ENCODE assay signal across 15 mouse cellular contexts in genomic region chr15:97843247-97843651, GRCm38 (mm10). TPM values are rescaled to one million over a fixed set of nuclear protein-coding genes. Genes with fewer than 3 reads are reported as not detected.
DNase-seq lines count a peak whose midpoint lies in the region; ATAC-seq and TF ChIP-seq lines count a peak whose summit lies in the region.
"Had no signal": no experiment of that assay in that cellular context is flagged by ENCODE, and none has a peak within 500 bp of the region (broad histone marks: within the 10 kb centered on the region; RNA-seq: fewer than 3 reads in every experiment).

No protein-coding gene starts in this region.

- H3K36me3 ChIP-seq in megakaryocyte, embryonic 14.5 days (replicated peaks; ENCODE audit: low read length), result no peaks in the 10 kb centered on the region
- no peaks in the 10 kb centered on the region for H3K36me3 ChIP-seq in liver, postnatal 0 days (replicated peaks; ENCODE audit: insufficient read depth, low read length)
- H3K36me3 ChIP-seq: embryonic facial prominence, embryonic 12.5 days; forebrain, embryonic 10.5 days; lung, embryonic 15.5 days; neural tube, embryonic 13.5 days had no signal

- no peak for TF ChIP-seq CTCF in liver, postnatal 0 days (IDR thresholded peaks at IDR 0.05; ENCODE audit: low read depth)

- H3K4me3 ChIP-seq in megakaryocyte, embryonic 14.5 days (replicated peaks), result peak overlapping the region; percentile 5
- H3K4me3 ChIP-seq in liver, postnatal 0 days (ENCODE audit: low read depth, low read length), result no peak overlapping the region
- H3K4me3 ChIP-seq: embryonic facial prominence, embryonic 12.5 days; forebrain, embryonic 10.5 days; lung, embryonic 15.5 days; neural tube, embryonic 13.5 days had no signal

- H3K9me3 ChIP-seq in megakaryocyte, embryonic 14.5 days, result peaks cover 9% of the 10 kb centered on the region
- H3K9me3 ChIP-seq in liver, postnatal 0 days (ENCODE audit: low read length), result no peaks in the 10 kb centered on the region
- H3K9me3 ChIP-seq: embryonic facial prominence, embryonic 12.5 days; forebrain, embryonic 10.5 days; lung, embryonic 15.5 days; neural tube, embryonic 13.5 days had no signal

- H3K9ac ChIP-seq in liver, postnatal 0 days (replicated peaks), result no peak overlapping the region
- H3K9ac ChIP-seq: embryonic facial prominence, embryonic 12.5 days; lung, embryonic 15.5 days; neural tube, embryonic 13.5 days had no signal

- ATAC-seq in megakaryocyte, adult 5-6 weeks (ENCODE audit: poor library complexity, severe bottlenecking), result no peak
- ATAC-seq in liver, postnatal 0 days, result no peak
- ATAC-seq: hindbrain, embryonic 16.5 days had no signal

- DNase-seq in induced T-regulatory cell, adult 2 months (ENCODE audit: low read depth), result peak; percentile 73
- no peak for DNase-seq in liver, postnatal 0 days
- no peak for DNase-seq in lung, postnatal 10 days
- DNase-seq in left cerebral cortex, adult 18-20 months (ENCODE audit: low spot score in 2 of 2), result no peak
- DNase-seq in left cerebral cortex, adult 9 months (ENCODE audit: low spot score in 2 of 2), result no peak
- DNase-seq: cerebellum, adult 11 months; kidney, adult 8-10 months; kidney, postnatal 4 days had no signal

- TF ChIP-seq EP300 in liver, postnatal 0 days (IDR thresholded peaks at IDR 0.05; ENCODE audit: low read depth), result no peak

- peaks cover 62% of the 10 kb centered on the region for H3K4me1 ChIP-seq in megakaryocyte, embryonic 14.5 days
- peaks cover 34% of the 10 kb centered on the region for H3K4me1 ChIP-seq in liver, postnatal 0 days (ENCODE audit: insufficient read depth)

- no peak overlapping the region for H3K27ac ChIP-seq in liver, postnatal 0 days (ENCODE audit: low read depth)
- H3K27ac ChIP-seq: embryonic facial prominence, embryonic 12.5 days; forebrain, embryonic 10.5 days; lung, embryonic 15.5 days; neural tube, embryonic 13.5 days had no signal

- 52% methylated on average over 7 of the region's 7 CpGs for WGBS in liver, postnatal 0 days (ENCODE audit: insufficient replicate concordance)

- peak overlapping the region; percentile 42 for H3K4me2 ChIP-seq in liver, postnatal 0 days (ENCODE audit: low read depth, low read length)
- H3K4me2 ChIP-seq: embryonic facial prominence, embryonic 12.5 days; lung, embryonic 15.5 days; neural tube, embryonic 13.5 days had no signal

- peaks cover 12% of the 10 kb centered on the region for H3K27me3 ChIP-seq in megakaryocyte, embryonic 14.5 days (replicated peaks)
- no peaks in the 10 kb centered on the region for H3K27me3 ChIP-seq in liver, postnatal 0 days (ENCODE audit: insufficient read depth, low read length)
- H3K27me3 ChIP-seq: embryonic facial prominence, embryonic 12.5 days; lung, embryonic 15.5 days; neural tube, embryonic 13.5 days had no signal

RNA-seq across cellular contexts. Expression of gene Hdac7, which starts 1.1 kb away (rescaled TPM):
- polyA plus RNA-seq in megakaryocyte, embryonic 14.5 days (2012; ENCODE audit: insufficient read depth, low replicate concordance), result 26.8 and 31.2 TPM in 2 replicates
- 15.6 and 17.2 TPM in 2 replicates for total RNA-seq in megakaryocyte, adult 5-6 weeks (2015)
- total RNA-seq in megakaryocyte, adult 5-6 weeks (2017), result 5.7 and 6.2 TPM in 2 replicates
- polyA plus RNA-seq in liver, postnatal 0 days (2015; fragmentation: Nextera tagmentation; extraction: Ambion mirVana), result 5.3 TPM in 2 replicates
- 10 to 100 TPM; 31.5 to 36.1 TPM for total RNA-seq in left cerebral cortex, adult 18-20 months (2021)
